Mouse (Mus musculus) thymus, adult 2 months (tissue): Measurements from ENCODE around the gene Lrrc28.

Experiments
- CTCF ChIP-seq: fragments of 200-500 bp; IDR thresholded peaks from 2 replicates; pipeline ENCODE4 v1.5.1; 2012; ENCODE audit warnings: mild to moderate bottlenecking, control low read depth, low read length, moderate library complexity, borderline replicate concordance; ENCODE audit not compliant: control insufficient read depth, poor library complexity, insufficient read depth; ENCODE audit errors: extremely low read depth
- POLR2A ChIP-seq: fragments of 200-500 bp; IDR thresholded peaks from 2 replicates; pipeline ENCODE4 v1.6.1; 2012; ENCODE audit warnings: mild to moderate bottlenecking, low read length, control low read depth, moderate library complexity; ENCODE audit not compliant: control insufficient read depth, poor library complexity, insufficient read depth; ENCODE audit errors: extremely low read depth

DNA sequence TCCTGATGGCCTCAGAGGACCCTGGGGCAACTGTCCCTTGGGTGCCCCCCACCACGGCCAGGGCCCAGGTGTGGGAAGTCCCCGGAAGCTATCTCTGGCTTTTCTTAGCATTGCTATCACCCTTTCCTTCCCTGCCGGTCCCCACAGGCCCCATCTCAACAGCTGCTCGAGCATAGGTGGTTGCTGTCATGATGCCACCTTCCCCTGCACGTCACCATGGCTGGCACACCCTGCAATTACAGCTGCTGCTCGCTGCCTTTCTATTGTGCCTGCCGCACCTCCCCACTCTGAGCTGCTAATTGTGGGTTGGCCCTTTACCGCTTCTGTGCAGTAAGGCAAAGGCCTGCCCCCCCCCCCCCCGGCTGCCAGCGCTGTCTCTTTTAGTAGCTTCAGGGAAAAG lies 167.1 kb downstream of the Lrrc28 start:
- 0 out of 2 replicates have a peak, but pooled peaks have one; percentile 32 for TF ChIP-seq POLR2A
- TF ChIP-seq CTCF, result no peak
